Mouse (Mus musculus): ENCODE measurements around the gene Ednra. TPM values are rescaled to one million over a fixed set of nuclear protein-coding genes. Genes with fewer than 3 reads are reported as not detected.
"Not testable (repeated sequence)": the region's sequence is repeated elsewhere in the genome, so short reads cannot be mapped to it uniquely, and the experiment has no call there.

Ednra gene
- polyA plus RNA-seq, 1 experiment from 2014 or later: 8.6 TPM

- no peak overlapping the region for H3K4me3 ChIP-seq (replicated peaks; ENCODE audit: low read length)
- H3K27me3 ChIP-seq (ENCODE audit: control insufficient read depth, insufficient read depth, low read length): no peaks in the 10 kb centered on the region
- H3K9me3 ChIP-seq (ENCODE audit: control insufficient read depth, low read length): no peaks in the 10 kb centered on the region
- H3K27ac ChIP-seq: no peak overlapping the region
- ATAC-seq (ENCODE audit: low FRiP score): no peak
- no peaks in the 10 kb centered on the region for H3K4me1 ChIP-seq (replicated peaks; ENCODE audit: control insufficient read depth, insufficient read depth, low read length)
- no peak for DNase-seq (ENCODE audit: low spot score)
- WGBS: 33% methylated on average over 5 of the region's 5 CpGs
- no peaks in the 10 kb centered on the region for H3K36me3 ChIP-seq (replicated peaks; ENCODE audit: control insufficient read depth, insufficient read depth)
- no peak overlapping the region for H3K9ac ChIP-seq
- H3K4me2 ChIP-seq (replicated peaks): no peak overlapping the region
Observed at GRCm38 (mm10) chr8:77695486-77696058, 28.7 kb downstream of the Ednra start.

- H3K9ac ChIP-seq: no peak overlapping the region
- ATAC-seq (ENCODE audit: low FRiP score) (no peak), DNase-seq (ENCODE audit: low spot score) (no peak)
- no peak overlapping the region for H3K27ac ChIP-seq
- no peaks in the 10 kb centered on the region for H3K4me1 ChIP-seq (replicated peaks; ENCODE audit: control insufficient read depth, insufficient read depth, low read length)
- no peaks in the 10 kb centered on the region for H3K36me3 ChIP-seq (replicated peaks; ENCODE audit: control insufficient read depth, insufficient read depth)
- H3K4me2 ChIP-seq (replicated peaks): no peak overlapping the region
- 70% methylated on average over 3 of the region's 3 CpGs for WGBS
- no peaks in the 10 kb centered on the region for H3K9me3 ChIP-seq (ENCODE audit: control insufficient read depth, low read length)
- H3K4me3 ChIP-seq (replicated peaks; ENCODE audit: low read length): no peak overlapping the region
- no peaks in the 10 kb centered on the region for H3K27me3 ChIP-seq (ENCODE audit: control insufficient read depth, insufficient read depth, low read length)
Observed at GRCm38 (mm10) chr8:77695070-77695469, 29.2 kb downstream of the Ednra start.

GRCm38 (mm10) chr8:77694588-77694987, 29.7 kb downstream of the Ednra start:
- H3K9me3 ChIP-seq (ENCODE audit: control insufficient read depth, low read length): no peaks in the 10 kb centered on the region
- no peak overlapping the region for H3K4me2 ChIP-seq (replicated peaks)
- DNase-seq (ENCODE audit: low spot score): no peak
- H3K9ac ChIP-seq: no peak overlapping the region
- H3K27me3 ChIP-seq (ENCODE audit: control insufficient read depth, insufficient read depth, low read length): no peaks in the 10 kb centered on the region
- H3K4me3 ChIP-seq (replicated peaks; ENCODE audit: low read length): no peak overlapping the region
- H3K27ac ChIP-seq: no peak overlapping the region
- no peaks in the 10 kb centered on the region for H3K36me3 ChIP-seq (replicated peaks; ENCODE audit: control insufficient read depth, insufficient read depth)
- 95% methylated on average over 4 of the region's 4 CpGs for WGBS
- ATAC-seq (ENCODE audit: low FRiP score): no peak
- H3K4me1 ChIP-seq (replicated peaks; ENCODE audit: control insufficient read depth, insufficient read depth, low read length): no peaks in the 10 kb centered on the region

- 92% methylated on average over 7 of the region's 7 CpGs for WGBS
- H3K4me2 ChIP-seq (replicated peaks); H3K9ac ChIP-seq; H3K27ac ChIP-seq; H3K27me3 ChIP-seq (ENCODE audit: control insufficient read depth, insufficient read depth, low read length); H3K36me3 ChIP-seq (replicated peaks; ENCODE audit: control insufficient read depth, insufficient read depth); H3K4me3 ChIP-seq (replicated peaks; ENCODE audit: low read length); DNase-seq (ENCODE audit: low spot score); H3K4me1 ChIP-seq (replicated peaks; ENCODE audit: control insufficient read depth, insufficient read depth, low read length); H3K9me3 ChIP-seq (ENCODE audit: control insufficient read depth, low read length); ATAC-seq (ENCODE audit: low FRiP score): not testable (repeated sequence)
Observed at GRCm38 (mm10) chr8:77689421-77690059, 34.7 kb downstream of the Ednra start.

GRCm38 (mm10) chr8:77688978-77689377, 35.3 kb downstream of the Ednra start:
- ATAC-seq (ENCODE audit: low FRiP score): no peak
- Histone ChIP-seq H3K4me3 (replicated peaks; ENCODE audit: low read length) (no peak overlapping the region), H3K4me2 (replicated peaks) (no peak overlapping the region), H3K4me1 (replicated peaks; ENCODE audit: control insufficient read depth, insufficient read depth, low read length) (no peaks in the 10 kb centered on the region), H3K9ac (no peak overlapping the region), H3K9me3 (ENCODE audit: control insufficient read depth, low read length) (no peaks in the 10 kb centered on the region), H3K36me3 (replicated peaks; ENCODE audit: control insufficient read depth, insufficient read depth) (no peaks in the 10 kb centered on the region), H3K27ac (no peak overlapping the region), H3K27me3 (ENCODE audit: control insufficient read depth, insufficient read depth, low read length) (no peaks in the 10 kb centered on the region)
- no peak for DNase-seq (ENCODE audit: low spot score)
- WGBS: 71% methylated on average over 5 of the region's 5 CpGs

GRCm38 (mm10) chr8:77684372-77684771, 39.9 kb downstream of the Ednra start:
- Histone ChIP-seq H3K4me2 (replicated peaks) (no peak overlapping the region), H3K36me3 (replicated peaks; ENCODE audit: control insufficient read depth, insufficient read depth) (no peaks in the 10 kb centered on the region), H3K9ac (no peak overlapping the region), H3K9me3 (ENCODE audit: control insufficient read depth, low read length) (no peaks in the 10 kb centered on the region), H3K4me1 (replicated peaks; ENCODE audit: control insufficient read depth, insufficient read depth, low read length) (no peaks in the 10 kb centered on the region), H3K4me3 (replicated peaks; ENCODE audit: low read length) (no peak overlapping the region), H3K27ac (no peak overlapping the region), H3K27me3 (ENCODE audit: control insufficient read depth, insufficient read depth, low read length) (no peaks in the 10 kb centered on the region)
- no peak for ATAC-seq (ENCODE audit: low FRiP score)
- WGBS: 94% methylated on average over 6 of the region's 6 CpGs
- no peak for DNase-seq (ENCODE audit: low spot score)

GRCm38 (mm10) chr8:77683356-77684106, 40.7 kb downstream of the Ednra start:
- WGBS: 83% methylated on average over 6 of the region's 6 CpGs
- DNase-seq (ENCODE audit: low spot score): no peak
- no peak for ATAC-seq (ENCODE audit: low FRiP score)
- Histone ChIP-seq H3K9me3 (ENCODE audit: control insufficient read depth, low read length) (no peaks in the 10 kb centered on the region), H3K4me3 (replicated peaks; ENCODE audit: low read length) (no peak overlapping the region), H3K9ac (no peak overlapping the region), H3K27me3 (ENCODE audit: control insufficient read depth, insufficient read depth, low read length) (no peaks in the 10 kb centered on the region), H3K27ac (no peak overlapping the region), H3K4me1 (replicated peaks; ENCODE audit: control insufficient read depth, insufficient read depth, low read length) (no peaks in the 10 kb centered on the region), H3K36me3 (replicated peaks; ENCODE audit: control insufficient read depth, insufficient read depth) (no peaks in the 10 kb centered on the region), H3K4me2 (replicated peaks) (no peak overlapping the region)

- H3K27ac ChIP-seq: no peak overlapping the region
- no peaks in the 10 kb centered on the region for H3K27me3 ChIP-seq (ENCODE audit: control insufficient read depth, insufficient read depth, low read length)
- no peaks in the 10 kb centered on the region for H3K36me3 ChIP-seq (replicated peaks; ENCODE audit: control insufficient read depth, insufficient read depth)
- no peak overlapping the region for H3K9ac ChIP-seq
- WGBS: 77% methylated on average over 15 of the region's 15 CpGs
- no peak for ATAC-seq (ENCODE audit: low FRiP score)
- H3K4me1 ChIP-seq (replicated peaks; ENCODE audit: control insufficient read depth, insufficient read depth, low read length): no peaks in the 10 kb centered on the region
- H3K4me3 ChIP-seq (replicated peaks; ENCODE audit: low read length): no peak overlapping the region
- no peak overlapping the region for H3K4me2 ChIP-seq (replicated peaks)
- no peaks in the 10 kb centered on the region for H3K9me3 ChIP-seq (ENCODE audit: control insufficient read depth, low read length)
- no peak for DNase-seq (ENCODE audit: low spot score)
Observed at GRCm38 (mm10) chr8:77682008-77682934, 42.0 kb downstream of the Ednra start.

- Histone ChIP-seq H3K36me3 (replicated peaks; ENCODE audit: control insufficient read depth, insufficient read depth) (no peaks in the 10 kb centered on the region), H3K4me1 (replicated peaks; ENCODE audit: control insufficient read depth, insufficient read depth, low read length) (no peaks in the 10 kb centered on the region), H3K4me2 (replicated peaks) (no peak overlapping the region), H3K27me3 (ENCODE audit: control insufficient read depth, insufficient read depth, low read length) (no peaks in the 10 kb centered on the region), H3K9ac (no peak overlapping the region), H3K4me3 (replicated peaks; ENCODE audit: low read length) (no peak overlapping the region), H3K27ac (no peak overlapping the region), H3K9me3 (ENCODE audit: control insufficient read depth, low read length) (no peaks in the 10 kb centered on the region)
- no peak for DNase-seq (ENCODE audit: low spot score)
- ATAC-seq (ENCODE audit: low FRiP score): no peak
- 92% methylated on average over 4 of the region's 4 CpGs for whole genome bisulfite sequencing
Observed at GRCm38 (mm10) chr8:77672036-77672435, 52.2 kb downstream of the Ednra start.
